Mouse (Mus musculus): ENCODE measurements around the gene Tcstv3. TPM values are rescaled to one million over a fixed set of nuclear protein-coding genes. Genes with fewer than 3 reads are reported as not detected.
"Not testable (repeated sequence)": the region's sequence is repeated elsewhere in the genome, so short reads cannot be mapped to it uniquely, and the experiment has no call there.

The Tcstv3 gene
- not detected in 2 replicates for polyA plus RNA-seq (2014; fragmentation: Nextera tagmentation; extraction: Ambion mirVana)

DNA sequence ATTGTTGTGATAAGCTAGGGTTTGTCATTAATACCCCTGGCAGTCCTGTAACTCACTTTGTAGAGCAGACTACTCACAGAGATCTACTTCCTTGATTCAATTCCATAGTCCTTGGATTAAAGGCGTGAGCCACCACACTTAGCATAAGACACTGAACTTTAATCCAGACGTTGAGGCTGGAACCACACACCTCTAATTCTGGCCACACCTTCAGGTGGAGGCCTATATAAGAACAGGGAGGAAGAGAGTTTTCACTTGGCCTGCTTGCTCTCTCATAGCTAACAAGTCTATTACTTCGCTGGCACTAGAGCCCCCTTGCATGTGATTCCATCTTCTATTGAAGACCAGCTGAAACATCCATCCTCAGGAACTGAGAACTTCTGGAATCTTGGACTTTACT lies at the start of gene Tcstv3:
Gene Tcstv3, plus strand, starts transcription at position 301 of the 400 bp plus-strand sequence.
- DNase-seq (ENCODE audit: low spot score); H3K9me3 ChIP-seq (ENCODE audit: control insufficient read depth, low read length); H3K9ac ChIP-seq (ENCODE audit: low read length); H3K36me3 ChIP-seq (ENCODE audit: control insufficient read depth, insufficient read depth, low read length); H3K4me2 ChIP-seq (ENCODE audit: low read depth, low read length, severe bottlenecking); H3K4me3 ChIP-seq (ENCODE audit: low read depth, low read length); H3K4me1 ChIP-seq (replicated peaks; ENCODE audit: control insufficient read depth, insufficient read depth, low read length); H3K27ac ChIP-seq (ENCODE audit: low read depth, low read length); H3K27me3 ChIP-seq (ENCODE audit: control insufficient read depth, insufficient read depth, low read length); ATAC-seq (replicated peaks; ENCODE audit: low FRiP score): not testable (repeated sequence)
- WGBS = 72% methylated on average over 3 of the region's 3 CpGs

GRCm38 (mm10) chr13:120277837-120278236 lies 38.8 kb upstream of the Tcstv3 start:
- H3K27me3 ChIP-seq (ENCODE audit: control insufficient read depth, insufficient read depth, low read length); H3K36me3 ChIP-seq (ENCODE audit: control insufficient read depth, insufficient read depth, low read length); ATAC-seq (replicated peaks; ENCODE audit: low FRiP score); H3K4me1 ChIP-seq (replicated peaks; ENCODE audit: control insufficient read depth, insufficient read depth, low read length); H3K4me2 ChIP-seq (ENCODE audit: low read depth, low read length, severe bottlenecking); H3K9ac ChIP-seq (ENCODE audit: low read length); H3K9me3 ChIP-seq (ENCODE audit: control insufficient read depth, low read length); H3K27ac ChIP-seq (ENCODE audit: low read depth, low read length); H3K4me3 ChIP-seq (ENCODE audit: low read depth, low read length); DNase-seq (ENCODE audit: low spot score): not testable (repeated sequence)
- WGBS = 37% methylated on average over 2 of the region's 2 CpGs

DNA sequence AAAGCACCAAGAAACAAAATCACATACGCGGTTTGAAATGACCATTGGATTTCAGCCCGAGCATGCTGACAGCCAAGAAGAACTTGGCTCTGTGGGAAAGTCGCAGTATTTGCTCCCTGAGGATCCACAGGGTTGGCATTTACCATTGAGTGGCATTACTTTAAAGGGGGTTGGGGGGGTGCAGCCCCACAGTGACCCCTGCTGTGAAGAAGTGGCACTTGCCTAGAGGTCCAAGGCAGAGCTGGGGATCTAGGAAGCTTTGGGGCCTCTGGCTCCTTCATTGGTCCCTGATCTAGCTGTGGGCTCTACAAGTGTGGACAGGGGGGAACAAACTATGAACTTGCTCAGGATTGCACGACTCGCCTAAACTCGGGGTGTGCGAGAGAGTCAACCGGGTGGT lies 37.9 kb upstream of the Tcstv3 start:
- WGBS = 90% methylated on average over 9 of the region's 9 CpGs
- no peak for ATAC-seq (replicated peaks; ENCODE audit: low FRiP score)

GRCm38 (mm10) chr13:120299324-120299894 lies 17.3 kb upstream of the Tcstv3 start:
- ATAC-seq (replicated peaks; ENCODE audit: low FRiP score) (no peak), DNase-seq (ENCODE audit: low spot score) (no peak)
- 74% methylated on average over 1 of the region's 1 CpGs for WGBS
- Histone ChIP-seq H3K4me2 (ENCODE audit: low read depth, low read length, severe bottlenecking) (no peak overlapping the region), H3K27me3 (ENCODE audit: control insufficient read depth, insufficient read depth, low read length) (no peaks in the 10 kb centered on the region), H3K9ac (ENCODE audit: low read length) (no peak overlapping the region), H3K27ac (ENCODE audit: low read depth, low read length) (no peak overlapping the region), H3K4me1 (replicated peaks; ENCODE audit: control insufficient read depth, insufficient read depth, low read length) (no peaks in the 10 kb centered on the region), H3K9me3 (ENCODE audit: control insufficient read depth, low read length) (no peaks in the 10 kb centered on the region), H3K36me3 (ENCODE audit: control insufficient read depth, insufficient read depth, low read length) (no peaks in the 10 kb centered on the region), H3K4me3 (ENCODE audit: low read depth, low read length) (no peak overlapping the region)

More for the DNA sequence above, 37.9 kb upstream of the Tcstv3 start:
- no peak overlapping the region for H3K9ac ChIP-seq (ENCODE audit: low read length)
- no peaks in the 10 kb centered on the region for H3K27me3 ChIP-seq (ENCODE audit: control insufficient read depth, insufficient read depth, low read length)
- DNase-seq (ENCODE audit: low spot score) = no peak
- H3K9me3 ChIP-seq (ENCODE audit: control insufficient read depth, low read length) = no peaks in the 10 kb centered on the region
- no peak overlapping the region for H3K4me2 ChIP-seq (ENCODE audit: low read depth, low read length, severe bottlenecking)
- H3K36me3 ChIP-seq (ENCODE audit: control insufficient read depth, insufficient read depth, low read length) = no peaks in the 10 kb centered on the region
- H3K4me3 ChIP-seq (ENCODE audit: low read depth, low read length) = no peak overlapping the region
- H3K27ac ChIP-seq (ENCODE audit: low read depth, low read length) = no peak overlapping the region
- H3K4me1 ChIP-seq (replicated peaks; ENCODE audit: control insufficient read depth, insufficient read depth, low read length) = no peaks in the 10 kb centered on the region

GRCm38 (mm10) chr13:120299991-120300442 lies 16.7 kb upstream of the Tcstv3 start, which contains the start of gene BC147527:
BC147527 (plus strand) TSS chr13:120300392.
- no peaks in the 10 kb centered on the region for H3K27me3 ChIP-seq (ENCODE audit: control insufficient read depth, insufficient read depth, low read length)
- H3K4me1 ChIP-seq (replicated peaks; ENCODE audit: control insufficient read depth, insufficient read depth, low read length) = no peaks in the 10 kb centered on the region
- no peaks in the 10 kb centered on the region for H3K36me3 ChIP-seq (ENCODE audit: control insufficient read depth, insufficient read depth, low read length)
- no peak within 1 kb of the TSS for H3K4me3 ChIP-seq (ENCODE audit: low read depth, low read length)
- ATAC-seq (replicated peaks; ENCODE audit: low FRiP score) (no peak), DNase-seq (ENCODE audit: low spot score) (no peak)
- no peak within 1 kb of the TSS for H3K9ac ChIP-seq (ENCODE audit: low read length)
- H3K27ac ChIP-seq (ENCODE audit: low read depth, low read length) = no peak within 1 kb of the TSS
- 51% methylated on average over 2 of the region's 2 CpGs for WGBS
- no peaks in the 10 kb centered on the region for H3K9me3 ChIP-seq (ENCODE audit: control insufficient read depth, low read length)
- H3K4me2 ChIP-seq (ENCODE audit: low read depth, low read length, severe bottlenecking) = no peak within 1 kb of the TSS

GRCm38 (mm10) chr13:120300853-120301252 lies 15.8 kb upstream of the Tcstv3 start:
- H3K27me3 ChIP-seq (ENCODE audit: control insufficient read depth, insufficient read depth, low read length) = no peaks in the 10 kb centered on the region
- DNase-seq (ENCODE audit: low spot score) = no peak
- H3K9ac ChIP-seq (ENCODE audit: low read length) = no peak overlapping the region
- no peaks in the 10 kb centered on the region for H3K9me3 ChIP-seq (ENCODE audit: control insufficient read depth, low read length)
- no peak for ATAC-seq (replicated peaks; ENCODE audit: low FRiP score)
- no peaks in the 10 kb centered on the region for H3K36me3 ChIP-seq (ENCODE audit: control insufficient read depth, insufficient read depth, low read length)
- no peak overlapping the region for H3K27ac ChIP-seq (ENCODE audit: low read depth, low read length)
- no peak overlapping the region for H3K4me2 ChIP-seq (ENCODE audit: low read depth, low read length, severe bottlenecking)
- no peak overlapping the region for H3K4me3 ChIP-seq (ENCODE audit: low read depth, low read length)
- WGBS = 88% methylated on average over 4 of the region's 4 CpGs
- H3K4me1 ChIP-seq (replicated peaks; ENCODE audit: control insufficient read depth, insufficient read depth, low read length) = no peaks in the 10 kb centered on the region

DNA sequence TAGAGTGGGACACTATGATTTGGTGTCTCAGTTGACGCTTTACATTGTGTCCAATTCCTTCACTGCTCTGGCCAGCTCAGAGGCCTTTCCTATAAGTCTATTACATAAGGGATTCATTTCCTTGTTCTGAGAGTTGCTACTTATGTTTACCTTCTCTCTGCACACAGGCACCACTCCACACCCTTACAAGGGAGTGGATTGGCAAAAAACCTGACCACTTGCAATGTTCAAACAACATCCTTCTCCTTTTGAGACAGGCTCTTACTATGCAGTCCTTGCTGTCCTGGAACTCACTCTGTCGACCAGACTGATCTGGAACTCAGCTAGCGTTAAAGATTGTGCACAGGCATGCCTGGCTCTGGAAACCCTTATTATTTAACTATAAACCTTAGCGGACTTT lies 5.9 kb upstream of the Tcstv3 start:
- ATAC-seq (replicated peaks; ENCODE audit: low FRiP score) = no peak

DNA sequence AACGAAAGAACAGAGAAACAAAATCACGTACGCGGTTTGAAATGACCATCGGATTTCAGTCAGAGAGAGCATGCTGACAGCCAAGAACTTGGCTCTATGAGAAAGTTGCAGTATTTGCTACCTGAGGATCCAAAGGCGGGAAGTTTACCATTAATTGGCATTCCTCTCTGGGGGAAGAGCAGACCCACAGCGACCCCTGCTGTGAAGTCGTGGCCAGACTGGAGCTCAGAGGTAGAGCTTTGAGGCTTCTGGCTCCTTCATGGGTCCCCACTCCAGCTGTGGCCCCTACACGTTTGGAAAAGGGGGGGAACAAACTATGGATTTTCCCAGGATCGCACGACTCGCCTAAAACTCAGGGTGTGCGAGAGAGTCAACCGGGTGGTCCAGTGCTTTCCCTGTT lies 3.1 kb upstream of the Tcstv3 start:
- Histone ChIP-seq H3K9ac (ENCODE audit: low read length) (no peak overlapping the region), H3K9me3 (ENCODE audit: control insufficient read depth, low read length) (no peaks in the 10 kb centered on the region), H3K36me3 (ENCODE audit: control insufficient read depth, insufficient read depth, low read length) (no peaks in the 10 kb centered on the region), H3K4me3 (ENCODE audit: low read depth, low read length) (no peak overlapping the region), H3K4me1 (replicated peaks; ENCODE audit: control insufficient read depth, insufficient read depth, low read length) (no peaks in the 10 kb centered on the region), H3K27me3 (ENCODE audit: control insufficient read depth, insufficient read depth, low read length) (no peaks in the 10 kb centered on the region), H3K27ac (ENCODE audit: low read depth, low read length) (no peak overlapping the region), H3K4me2 (ENCODE audit: low read depth, low read length, severe bottlenecking) (no peak overlapping the region)
- WGBS = 50% methylated on average over 14 of the region's 14 CpGs
- DNase-seq (ENCODE audit: low spot score) (peak; percentile 58), ATAC-seq (replicated peaks; ENCODE audit: low FRiP score) (no peak)

More for the DNA sequence above, 5.9 kb upstream of the Tcstv3 start:
- no peaks in the 10 kb centered on the region for H3K27me3 ChIP-seq (ENCODE audit: control insufficient read depth, insufficient read depth, low read length)
- H3K9me3 ChIP-seq (ENCODE audit: control insufficient read depth, low read length) = no peaks in the 10 kb centered on the region
- DNase-seq (ENCODE audit: low spot score) = no peak
- H3K27ac ChIP-seq (ENCODE audit: low read depth, low read length) = no peak overlapping the region
- H3K4me3 ChIP-seq (ENCODE audit: low read depth, low read length) = no peak overlapping the region
- no peaks in the 10 kb centered on the region for H3K4me1 ChIP-seq (replicated peaks; ENCODE audit: control insufficient read depth, insufficient read depth, low read length)
- no peak overlapping the region for H3K4me2 ChIP-seq (ENCODE audit: low read depth, low read length, severe bottlenecking)
- H3K36me3 ChIP-seq (ENCODE audit: control insufficient read depth, insufficient read depth, low read length) = no peaks in the 10 kb centered on the region
- H3K9ac ChIP-seq (ENCODE audit: low read length) = no peak overlapping the region
- 82% methylated on average over 4 of the region's 4 CpGs for WGBS

GRCm38 (mm10) chr13:120320183-120320582 lies 3.5 kb downstream of the Tcstv3 start:
- H3K36me3 ChIP-seq (ENCODE audit: control insufficient read depth, insufficient read depth, low read length) = no peaks in the 10 kb centered on the region
- no peaks in the 10 kb centered on the region for H3K4me1 ChIP-seq (replicated peaks; ENCODE audit: control insufficient read depth, insufficient read depth, low read length)
- H3K4me3 ChIP-seq (ENCODE audit: low read depth, low read length) = no peak overlapping the region
- H3K27ac ChIP-seq (ENCODE audit: low read depth, low read length) = no peak overlapping the region
- H3K27me3 ChIP-seq (ENCODE audit: control insufficient read depth, insufficient read depth, low read length) = no peaks in the 10 kb centered on the region
- ATAC-seq (replicated peaks; ENCODE audit: low FRiP score) (no peak), DNase-seq (ENCODE audit: low spot score) (no peak)
- no peaks in the 10 kb centered on the region for H3K9me3 ChIP-seq (ENCODE audit: control insufficient read depth, low read length)
- no peak overlapping the region for H3K9ac ChIP-seq (ENCODE audit: low read length)
- WGBS = 68% methylated on average over 3 of the region's 3 CpGs
- H3K4me2 ChIP-seq (ENCODE audit: low read depth, low read length, severe bottlenecking) = no peak overlapping the region

All from forebrain, embryonic 11.5 days (tissue).